Mouse (Mus musculus): ENCODE measurements around the gene Cbln3. TPM values are rescaled to one million over a fixed set of nuclear protein-coding genes. Genes with fewer than 3 reads are reported as not detected.

Cbln3 gene
- polyA plus RNA-seq, 1 experiment from 2014 or later: 0.05 TPM

- Histone ChIP-seq H3K9me3 (replicated peaks) (no peaks in the 10 kb centered on the region), H3K4me1 (peaks cover 57% of the 10 kb centered on the region), H3K4me2 (replicated peaks) (peak overlapping the region; percentile 83), H3K4me3 (no peak overlapping the region), H3K9ac (0 out of 2 replicates have a peak overlapping the region, but pooled peaks have one; percentile 18), H3K27me3 (no peaks in the 10 kb centered on the region), H3K36me3 (0 out of 2 replicates have a peak, but pooled peaks cover 7% of the 10 kb centered on the region), H3K27ac (no peak overlapping the region)
- ATAC-seq (ENCODE audit: low FRiP score): no peak
- WGBS: 71% methylated on average over 4 of the region's 4 CpGs
Observed at GRCm38 (mm10) chr14:55857588-55857987, 26.6 kb downstream of the Cbln3 start.

GRCm38 (mm10) chr14:55855101-55855561, 29.1 kb downstream of the Cbln3 start:
- ATAC-seq (ENCODE audit: low FRiP score): 0 out of 2 replicates have a peak, but pooled peaks have one; percentile 6
- H3K4me1 ChIP-seq: peaks cover 56% of the 10 kb centered on the region
- H3K9ac ChIP-seq: peak overlapping the region; percentile 81
- WGBS: 6% methylated on average over 4 of the region's 4 CpGs
- H3K27ac ChIP-seq: peak overlapping the region; percentile 91
- no peaks in the 10 kb centered on the region for H3K27me3 ChIP-seq
- H3K4me2 ChIP-seq (replicated peaks): peak overlapping the region; percentile 83
- H3K4me3 ChIP-seq: peak overlapping the region; percentile 64
- H3K36me3 ChIP-seq: 0 out of 2 replicates have a peak, but pooled peaks cover 7% of the 10 kb centered on the region
- H3K9me3 ChIP-seq (replicated peaks): no peaks in the 10 kb centered on the region

DNA sequence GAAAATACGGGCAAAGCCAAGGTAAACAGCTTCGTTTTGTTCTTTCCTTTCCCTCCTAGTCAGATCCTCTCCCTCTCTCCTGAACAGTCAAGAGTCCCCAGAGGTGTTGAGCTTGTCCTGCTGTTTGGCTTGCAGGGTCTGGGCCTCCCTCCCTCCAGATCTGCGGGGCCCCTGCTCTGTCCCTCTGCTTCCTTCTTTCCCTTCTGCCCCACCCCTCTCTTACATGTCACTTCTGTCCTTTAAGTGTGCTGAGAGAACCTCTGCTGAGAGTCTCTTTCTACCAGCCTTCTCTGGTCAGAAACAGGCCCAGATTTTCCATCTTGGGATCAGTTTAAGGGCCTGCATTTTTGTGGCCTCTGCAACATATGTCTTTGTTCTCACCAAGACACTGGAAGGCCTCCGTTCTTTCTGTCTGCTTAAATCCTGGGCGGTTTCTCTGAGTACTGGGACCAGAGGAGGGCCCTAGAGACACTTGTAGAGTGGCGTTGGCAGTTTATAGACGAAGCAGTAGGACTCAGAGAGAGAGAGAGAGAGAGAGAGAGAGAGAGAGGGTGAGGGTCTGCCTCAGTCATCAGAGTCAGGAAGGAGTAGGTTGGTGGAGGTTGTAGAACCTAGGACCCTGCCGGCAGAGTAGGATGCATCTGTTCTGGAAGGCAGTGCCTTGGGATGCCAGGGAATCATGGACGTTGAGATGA, 29.6 kb downstream of the Cbln3 start:
- Histone ChIP-seq H3K4me2 (replicated peaks) (peak overlapping the region; percentile 83), H3K27me3 (no peaks in the 10 kb centered on the region), H3K4me3 (peak overlapping the region; percentile 64), H3K9me3 (replicated peaks) (no peaks in the 10 kb centered on the region), H3K27ac (peak overlapping the region; percentile 91), H3K36me3 (0 out of 2 replicates have a peak, but pooled peaks cover 7% of the 10 kb centered on the region), H3K9ac (peak overlapping the region; percentile 81), H3K4me1 (peaks cover 56% of the 10 kb centered on the region)
- ATAC-seq (ENCODE audit: low FRiP score): peak; percentile 36; the same call in 1 of the 2 replicates
- WGBS: under 1% methylated on average over 9 of the region's 9 CpGs

- 3% methylated on average over 27 of the region's 33 CpGs for WGBS
- Histone ChIP-seq H3K4me3 (peak within 1 kb of the TSS; percentile 64), H3K27ac (peak within 1 kb of the TSS; percentile 91), H3K36me3 (0 out of 2 replicates have a peak, but pooled peaks cover 2% of the 10 kb centered on the region), H3K4me1 (peaks cover 50% of the 10 kb centered on the region), H3K9ac (peak within 1 kb of the TSS; percentile 81), H3K4me2 (replicated peaks) (peak within 1 kb of the TSS; percentile 83), H3K9me3 (replicated peaks) (no peaks in the 10 kb centered on the region), H3K27me3 (no peaks in the 10 kb centered on the region)
- peak; percentile 84 for ATAC-seq (ENCODE audit: low FRiP score)
Observed at GRCm38 (mm10) chr14:55853621-55854285, 30.4 kb downstream of the Cbln3 start, which contains the start of gene Nynrin. Gene Nynrin (plus strand): TSS chr14:55854010.

DNA sequence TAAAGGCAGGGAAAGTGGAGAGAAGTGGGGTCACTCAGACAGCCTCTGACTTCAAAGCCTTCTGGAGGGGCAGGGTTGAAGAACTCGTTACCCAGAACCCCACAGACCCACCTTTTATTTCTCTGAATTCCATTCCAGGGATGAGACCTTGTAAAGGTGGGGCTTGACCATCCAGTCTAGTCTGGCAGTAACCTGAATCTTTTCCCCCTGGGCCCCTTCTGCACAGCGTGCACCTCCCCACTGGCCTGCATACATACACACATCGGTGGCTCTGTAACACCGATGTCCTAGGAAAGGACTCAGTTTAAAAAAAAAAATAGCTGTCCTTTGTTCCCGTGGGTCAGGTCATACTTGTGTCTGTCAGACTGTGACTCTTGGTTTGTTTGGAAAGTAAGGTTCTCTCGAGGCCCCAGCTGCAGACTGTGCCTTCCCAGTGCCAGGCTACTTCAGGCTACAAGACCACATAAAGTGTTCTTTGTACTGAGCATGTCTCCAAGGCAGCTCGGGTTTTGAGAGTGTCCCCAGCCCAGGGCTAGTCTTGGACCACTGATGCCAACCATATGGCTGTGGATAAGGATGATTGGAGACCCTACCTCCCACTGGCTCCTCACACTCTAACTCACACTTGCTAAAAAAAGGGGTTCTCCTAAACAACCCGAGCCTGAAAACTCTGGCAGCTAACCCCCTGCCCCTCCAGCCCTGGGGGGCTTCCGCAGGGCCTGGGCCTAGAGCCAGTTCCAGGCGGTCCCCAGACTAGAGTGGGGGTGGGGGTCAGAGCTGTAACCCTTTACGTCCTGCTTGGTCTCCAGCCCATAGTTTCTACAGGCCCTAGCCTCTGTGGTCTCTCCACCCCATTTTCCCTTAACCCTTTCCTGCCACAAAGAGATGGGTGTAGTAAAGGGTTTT, 31.3 kb downstream of the Cbln3 start:
- Histone ChIP-seq H3K27me3 (no peaks in the 10 kb centered on the region), H3K9me3 (replicated peaks) (no peaks in the 10 kb centered on the region), H3K9ac (peak overlapping the region; percentile 81), H3K4me1 (peaks cover 46% of the 10 kb centered on the region), H3K36me3 (no peaks in the 10 kb centered on the region), H3K4me3 (peak overlapping the region; percentile 64), H3K4me2 (replicated peaks) (peak overlapping the region; percentile 83), H3K27ac (peak overlapping the region; percentile 91)
- ATAC-seq (ENCODE audit: low FRiP score): peak; percentile 82
- WGBS: 2% methylated on average over 11 of the region's 11 CpGs

DNA sequence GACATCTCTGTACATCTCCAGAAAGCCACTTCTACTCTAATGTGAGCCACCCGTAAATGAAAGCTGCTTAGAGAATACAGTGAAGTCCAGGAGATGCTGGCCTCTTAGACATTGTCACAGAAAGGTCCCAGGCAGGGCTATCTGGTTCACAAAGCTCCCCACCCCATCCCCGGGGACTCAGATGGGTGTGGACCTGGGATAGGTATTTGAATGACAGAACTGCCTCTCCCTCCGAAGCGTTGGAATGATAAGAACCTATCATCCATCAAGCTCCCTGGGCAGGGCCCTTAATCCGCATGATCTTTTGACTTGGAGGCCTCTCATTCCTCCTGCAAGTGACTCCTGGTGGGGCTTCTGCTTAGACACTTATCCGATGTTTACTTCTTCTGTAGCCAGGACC, 33.3 kb downstream of the Cbln3 start:
- Histone ChIP-seq H3K9me3 (replicated peaks) (no peaks in the 10 kb centered on the region), H3K4me1 (peaks cover 30% of the 10 kb centered on the region), H3K36me3 (no peaks in the 10 kb centered on the region), H3K4me2 (replicated peaks) (no peak overlapping the region), H3K27ac (no peak overlapping the region), H3K4me3 (no peak overlapping the region), H3K27me3 (no peaks in the 10 kb centered on the region), H3K9ac (no peak overlapping the region)
- 69% methylated on average over 6 of the region's 6 CpGs for WGBS
- no peak for ATAC-seq (ENCODE audit: low FRiP score)

DNA sequence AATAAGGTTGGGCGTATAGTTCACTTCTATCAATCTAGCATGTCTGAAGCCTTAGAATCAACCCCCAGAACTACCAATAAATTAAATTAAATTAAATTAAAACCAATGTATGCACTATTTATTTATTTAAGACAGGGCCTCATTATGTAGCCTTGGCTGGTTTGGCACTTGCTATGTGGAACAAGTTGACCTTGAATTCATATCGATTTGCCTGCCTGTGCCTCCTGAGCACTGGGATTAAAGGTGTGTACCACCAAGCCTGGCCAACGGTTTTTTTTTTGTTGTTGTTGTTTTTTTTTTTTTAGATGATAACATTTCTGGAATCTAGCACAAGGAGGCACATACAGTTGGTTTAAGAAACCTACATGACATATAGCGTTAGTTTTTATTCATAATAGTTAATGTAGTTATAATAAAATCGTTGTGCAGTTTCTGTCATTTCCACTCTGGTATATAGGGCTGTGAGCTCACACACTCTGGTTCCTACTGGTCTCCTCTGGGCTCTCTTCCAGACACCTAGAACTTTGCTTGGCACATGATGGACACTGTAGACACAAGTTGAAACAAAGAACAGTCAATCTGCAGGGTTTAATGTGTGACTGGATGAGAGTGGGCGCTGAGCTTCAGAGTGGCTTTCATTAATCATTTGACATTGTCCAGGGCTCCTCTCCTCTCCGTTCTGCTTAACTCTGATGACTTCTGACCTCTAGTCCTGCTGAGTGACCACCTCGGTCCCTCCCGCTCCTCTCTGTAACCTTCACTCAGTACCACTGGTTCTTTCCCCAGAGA, 38.5 kb downstream of the Cbln3 start:
- Histone ChIP-seq H3K9ac (no peak overlapping the region), H3K9me3 (replicated peaks) (no peaks in the 10 kb centered on the region), H3K4me3 (no peak overlapping the region), H3K4me1 (no peaks in the 10 kb centered on the region), H3K27ac (no peak overlapping the region), H3K4me2 (replicated peaks) (no peak overlapping the region), H3K27me3 (no peaks in the 10 kb centered on the region), H3K36me3 (no peaks in the 10 kb centered on the region)
- no peak for ATAC-seq (ENCODE audit: low FRiP score)
- WGBS: 80% methylated on average over 9 of the region's 9 CpGs

DNA sequence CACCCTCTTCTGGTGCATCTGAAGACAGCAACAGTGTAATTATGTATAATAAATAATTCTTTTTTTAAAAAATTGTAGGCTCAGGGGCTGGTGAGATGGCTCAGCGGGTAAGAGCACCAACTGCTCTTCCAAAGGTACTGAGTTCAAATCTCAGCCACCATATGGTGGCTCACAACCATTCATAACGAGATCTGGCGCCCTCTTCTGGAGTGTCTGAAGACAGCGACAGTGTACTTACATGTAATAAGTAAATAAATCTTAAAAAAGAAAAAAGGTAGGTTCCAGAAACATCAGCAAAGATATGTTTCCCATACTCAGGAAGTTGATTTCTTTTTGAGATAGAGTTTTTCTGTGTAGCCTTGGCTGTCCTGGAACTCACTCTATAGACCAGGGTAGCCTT, 41.4 kb downstream of the Cbln3 start:
- Histone ChIP-seq H3K4me2 (replicated peaks) (no peak overlapping the region), H3K27ac (no peak overlapping the region), H3K9me3 (replicated peaks) (no peaks in the 10 kb centered on the region), H3K4me1 (0 out of 2 replicates have a peak, but pooled peaks cover 2% of the 10 kb centered on the region), H3K27me3 (no peaks in the 10 kb centered on the region), H3K4me3 (no peak overlapping the region), H3K36me3 (no peaks in the 10 kb centered on the region), H3K9ac (no peak overlapping the region)
- ATAC-seq (ENCODE audit: low FRiP score): no peak
- WGBS: 80% methylated on average over 4 of the region's 4 CpGs

- H3K4me3 ChIP-seq: no peak overlapping the region
- WGBS: 63% methylated on average over 4 of the region's 4 CpGs
- H3K27ac ChIP-seq: no peak overlapping the region
- H3K27me3 ChIP-seq: no peaks in the 10 kb centered on the region
- 0 out of 2 replicates have a peak, but pooled peaks cover 2% of the 10 kb centered on the region for H3K4me1 ChIP-seq
- no peak overlapping the region for H3K9ac ChIP-seq
- no peaks in the 10 kb centered on the region for H3K36me3 ChIP-seq
- no peak for ATAC-seq (ENCODE audit: low FRiP score)
- no peaks in the 10 kb centered on the region for H3K9me3 ChIP-seq (replicated peaks)
- H3K4me2 ChIP-seq (replicated peaks): no peak overlapping the region
Observed at GRCm38 (mm10) chr14:55840853-55841366, 43.3 kb downstream of the Cbln3 start.

GRCm38 (mm10) chr14:55838740-55839139, 45.5 kb downstream of the Cbln3 start:
- no peaks in the 10 kb centered on the region for H3K27me3 ChIP-seq
- no peak overlapping the region for H3K4me2 ChIP-seq (replicated peaks)
- no peak overlapping the region for H3K27ac ChIP-seq
- H3K9me3 ChIP-seq (replicated peaks): no peaks in the 10 kb centered on the region
- 90% methylated on average over 4 of the region's 4 CpGs for WGBS
- no peak overlapping the region for H3K9ac ChIP-seq
- no peak overlapping the region for H3K4me3 ChIP-seq
- no peak for ATAC-seq (ENCODE audit: low FRiP score)
- H3K4me1 ChIP-seq: peaks cover 6% of the 10 kb centered on the region; the same call in 1 of the 2 replicates
- H3K36me3 ChIP-seq: no peaks in the 10 kb centered on the region

DNA sequence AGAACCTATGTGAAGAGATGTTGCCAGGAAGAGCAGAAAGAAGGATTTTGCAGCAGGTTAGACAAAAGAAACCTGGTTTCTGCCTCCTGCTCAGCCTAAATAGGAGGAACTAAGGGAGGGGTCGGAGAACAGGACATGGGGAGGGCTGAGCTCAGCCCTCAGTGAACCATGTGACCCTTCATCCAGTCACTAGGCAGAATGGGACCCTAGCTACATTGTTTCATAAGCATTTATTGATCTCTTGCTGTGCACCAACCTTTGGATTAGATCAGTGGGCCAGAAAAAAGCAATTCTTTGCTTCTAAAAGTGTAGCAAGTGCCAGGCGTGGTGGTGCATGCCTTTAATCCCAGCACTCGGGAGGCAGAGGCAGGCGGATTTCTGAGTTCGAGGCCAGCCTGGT, 45.9 kb downstream of the Cbln3 start:
- no peak overlapping the region for H3K27ac ChIP-seq
- H3K9me3 ChIP-seq (replicated peaks): no peaks in the 10 kb centered on the region
- no peak overlapping the region for H3K4me3 ChIP-seq
- no peak for ATAC-seq (ENCODE audit: low FRiP score)
- 89% methylated on average over 5 of the region's 5 CpGs for WGBS
- no peak overlapping the region for H3K4me2 ChIP-seq (replicated peaks)
- H3K36me3 ChIP-seq: no peaks in the 10 kb centered on the region
- H3K27me3 ChIP-seq: no peaks in the 10 kb centered on the region
- H3K4me1 ChIP-seq: peaks cover 6% of the 10 kb centered on the region; the same call in 1 of the 2 replicates
- H3K9ac ChIP-seq: no peak overlapping the region
